Mouse (Mus musculus) CH12.LX (cell line): ENCODE data around the gene Rtn4rl1. TPM values are rescaled to one million over a fixed set of nuclear protein-coding genes. Genes with fewer than 3 reads are reported as not detected.

ENCODE experiments used
- DNase-seq: peaks from one replicate; pipeline ENCODE4 v3.0.0-alpha.2; 2013; ENCODE audit errors: extremely low read depth
- H3K27ac ChIP-seq: 2 replicates; pipeline ENCODE4 v1.5.1; 2012; ENCODE audit warnings: low read depth, mild to moderate bottlenecking, control low read depth, moderate library complexity; ENCODE audit not compliant: insufficient read depth
- H3K27me3 ChIP-seq: replicated peaks from 2 replicates; pipeline ENCODE3; 2012; ENCODE audit warnings: inconsistent platforms
- H3K36me3 ChIP-seq, 2 experiments: replicated peaks in 1 of 2; 2 replicates each; pipeline versions ENCODE3 to v1.6.1; 2012; ENCODE audit warnings: inconsistent platforms in 1 of 2, low read length in 1 of 2, mild to moderate bottlenecking in 1 of 2, mixed read lengths in 1 of 2, moderate library complexity in 1 of 2; ENCODE audit not compliant: control insufficient read depth in 1 of 2, insufficient read depth in 1 of 2
- H3K4me1 ChIP-seq, 2 experiments: 2 replicates each; pipeline ENCODE4 v1.6.1; 2012; ENCODE audit warnings: inconsistent platforms in 1 of 2, moderate library complexity in 1 of 2; ENCODE audit not compliant: insufficient read depth in 2 of 2, control insufficient read depth in 1 of 2
- H3K4me2 ChIP-seq: 2 replicates; pipeline ENCODE4 v1.6.1; 2012; ENCODE audit warnings: low read depth, mild to moderate bottlenecking, control low read depth; ENCODE audit not compliant: poor library complexity, insufficient read depth, severe bottlenecking
- H3K4me3 ChIP-seq, 3 experiments: fragments of 150-350 bp in 1 of 3; sonication (generic) in 1 of 3; replicated peaks in 1 of 3; 2 replicates each; pipeline versions ENCODE3 to v1.5.1; 2011 to 2012; ENCODE audit warnings: low read depth in 2 of 3, low read length in 2 of 3, mild to moderate bottlenecking in 2 of 3, moderate library complexity in 2 of 3, control low read depth in 1 of 3, improper control_type of control experiment in 1 of 3, inconsistent platforms in 1 of 3, mixed read lengths in 1 of 3; ENCODE audit not compliant: poor library complexity in 1 of 3
- H3K79me2 ChIP-seq: replicated peaks from 2 replicates; pipeline ENCODE4 v1.6.1; 2012; ENCODE audit warnings: mild to moderate bottlenecking, moderate library complexity; ENCODE audit not compliant: control insufficient read depth, poor library complexity, insufficient read depth, severe bottlenecking; ENCODE audit errors: extremely low read depth
- H3K9ac ChIP-seq: 2 replicates; pipeline ENCODE4 v1.6.1; 2012; ENCODE audit warnings: low read depth, mild to moderate bottlenecking, control low read depth, moderate library complexity; ENCODE audit not compliant: insufficient read depth
- H3K9me3 ChIP-seq: replicated peaks from 2 replicates; pipeline ENCODE3; 2012; ENCODE audit warnings: low read length, inconsistent platforms, mixed read lengths
- BHLHE40 ChIP-seq: IDR thresholded peaks from 2 replicates; pipeline ENCODE4 v1.6.1; 2011; ENCODE audit warnings: mild to moderate bottlenecking, low read depth, low read length, improper control_type of control experiment
- CHD1 ChIP-seq: IDR thresholded peaks from 2 replicates; pipeline ENCODE4 v1.6.1; 2012; ENCODE audit warnings: low read depth, low read length, improper control_type of control experiment, inconsistent platforms
- CTCF ChIP-seq, 2 experiments: IDR thresholded peaks in 1 of 2; conservative IDR thresholded peaks in 1 of 2; 2 replicates each; pipeline ENCODE4 v1.5.1; 2011 to 2012; ENCODE audit warnings: low read depth in 2 of 2, low read length in 2 of 2, improper control_type of control experiment in 1 of 2, inconsistent platforms in 1 of 2, mild to moderate bottlenecking in 1 of 2, moderate library complexity in 1 of 2
- ELF1 ChIP-seq: IDR thresholded peaks from 2 replicates; pipeline ENCODE4 v1.6.1; 2014; ENCODE audit warnings: low read depth, mild to moderate bottlenecking, inconsistent platforms, low read length, improper control_type of control experiment
- ETS1 ChIP-seq: conservative IDR thresholded peaks from 2 replicates; pipeline ENCODE4 v1.6.1; 2012; ENCODE audit warnings: low read depth, mild to moderate bottlenecking, inconsistent platforms, low read length, improper control_type of control experiment, moderate library complexity
- HCFC1 ChIP-seq: IDR thresholded peaks from 2 replicates; pipeline ENCODE4 v1.6.1; 2012; ENCODE audit warnings: low read depth, mild to moderate bottlenecking, inconsistent platforms, low read length, improper control_type of control experiment
- MAFK ChIP-seq: IDR thresholded peaks from 2 replicates; pipeline ENCODE4 v1.6.1; 2011; ENCODE audit warnings: low read length, improper control_type of control experiment; ENCODE audit not compliant: insufficient replicate concordance
- MAX ChIP-seq: IDR thresholded peaks from 2 replicates; pipeline ENCODE4 v1.6.1; 2011; ENCODE audit warnings: low read length, improper control_type of control experiment
- MAZ ChIP-seq: IDR thresholded peaks from 2 replicates; pipeline ENCODE4 v1.6.1; 2012; ENCODE audit warnings: low read depth, mild to moderate bottlenecking, inconsistent platforms, low read length, improper control_type of control experiment, moderate library complexity
- MXI1 ChIP-seq: IDR thresholded peaks from 2 replicates; pipeline ENCODE4 v1.6.1; 2011; ENCODE audit warnings: mild to moderate bottlenecking, low read depth, low read length, improper control_type of control experiment
- MYC ChIP-seq: IDR thresholded peaks from 2 replicates; pipeline ENCODE4 v1.6.1; 2011; ENCODE audit warnings: low read depth, mild to moderate bottlenecking, improper control_type of control experiment, low read length
- NELFE ChIP-seq: IDR thresholded peaks from 2 replicates; pipeline ENCODE4 v1.6.1; 2011; ENCODE audit warnings: low read depth, low read length, improper control_type of control experiment
- POLR2A ChIP-seq: IDR thresholded peaks from 2 replicates; pipeline ENCODE4 v1.6.1; 2011; ENCODE audit warnings: low read depth, mild to moderate bottlenecking, improper control_type of control experiment, low read length
- POLR2AphosphoS2 ChIP-seq: IDR thresholded peaks from 2 replicates; pipeline ENCODE4 v1.6.1; 2011; ENCODE audit warnings: low read depth, low read length, improper control_type of control experiment
- RAD21 ChIP-seq: IDR thresholded peaks from 2 replicates; pipeline ENCODE4 v1.6.1; 2011; ENCODE audit warnings: low read depth, mild to moderate bottlenecking, low read length, improper control_type of control experiment, moderate library complexity
- SMC3 ChIP-seq: IDR thresholded peaks from 2 replicates; pipeline ENCODE4 v1.6.1; 2011; ENCODE audit warnings: low read depth, low read length, improper control_type of control experiment
- USF2 ChIP-seq: conservative IDR thresholded peaks from 2 replicates; pipeline ENCODE4 v1.6.1; 2011; ENCODE audit warnings: low read depth, low read length, improper control_type of control experiment
- ZMIZ1 ChIP-seq: IDR thresholded peaks from 2 replicates; pipeline ENCODE4 v1.6.1; 2012; ENCODE audit warnings: low read depth, mild to moderate bottlenecking, inconsistent platforms, low read length, improper control_type of control experiment
- ZNF384 ChIP-seq: IDR thresholded peaks from 2 replicates; pipeline ENCODE4 v1.6.1; 2012; ENCODE audit warnings: low read depth, low read length, improper control_type of control experiment, inconsistent platforms
- dilution Hi-C: fragments of 300-500 bp; cut with MboI; formaldehyde crosslinking; loops from 2 replicates; pipeline ENCODE4 v1.14.3; 2020; ENCODE audit warnings: low sequenced_read_pairs; ENCODE audit not compliant: extremely low pct_unique_long_range_greater_than_20kb, extremely low pct_ligation_motif_present
- in situ Hi-C: fragments of 300-500 bp; cut with MboI; formaldehyde crosslinking; loops from 3 replicates; pipeline ENCODE4 v1.14.3; 2019; ENCODE audit warnings: low sequenced_read_pairs, low pct_ligation_motif_present, low pct_unique_long_range_greater_than_20kb, mixed read lengths
- polyA plus RNA-seq: library from polyadenylated mRNA; unstranded; fragments of >175 nt; gene quantifications from 2 replicates; pipeline ENCODE4 v1.2.1, GENCODE M21; 2012; ENCODE audit warnings: low read depth; ENCODE audit not compliant: insufficient read length
- total RNA-seq, 2 experiments: library from RNA; depleted of rRNA; stranded (reverse); fragments of 300-350 nt in 1 of 2; fragments of >200 nt in 1 of 2; gene quantifications; 2 replicates each; pipeline ENCODE4 v1.2.3; 2012 to 2014

Rtn4rl1 gene
- total and polyA plus RNA-seq, 3 experiments, result 0.04 to 0.09 TPM; not detected in 1

DNA sequence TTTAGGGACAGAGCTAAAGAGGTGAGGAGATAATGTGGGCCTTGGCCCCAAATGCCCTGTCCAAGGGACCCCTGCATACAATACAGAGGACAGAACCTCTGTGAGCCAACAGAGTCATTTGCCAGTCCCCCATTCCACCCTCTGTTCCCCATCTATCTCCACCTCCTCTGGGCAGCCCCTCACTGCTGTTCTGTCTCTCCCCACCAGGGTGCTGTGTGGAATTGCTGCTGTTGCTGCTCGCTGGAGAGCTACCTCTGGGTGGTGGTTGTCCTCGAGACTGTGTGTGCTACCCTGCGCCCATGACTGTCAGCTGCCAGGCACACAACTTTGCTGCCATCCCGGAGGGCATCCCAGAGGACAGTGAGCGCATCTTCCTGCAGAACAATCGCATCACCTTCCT is 71.0 kb downstream of the Rtn4rl1 start:
- H3K9ac ChIP-seq, result no peak overlapping the region
- H3K4me3 ChIP-seq, result no peak overlapping the region
- TF ChIP-seq MAFK (no peak), POLR2AphosphoS2 (no peak), MYC (no peak), RAD21 (peak; percentile 25), BHLHE40 (no peak), SMC3 (peak; percentile 40), CTCF (conservative IDR thresholded peaks at IDR 0.05 in 1 of 2, IDR thresholded peaks at IDR 0.05 in 1 of 2; ENCODE audit: low read depth in 2 of 2, low read length in 2 of 2) (peak in 1 of 2 experiments; percentile 51; a peak in 2 of 4 replicates), ETS1 (no peak), MXI1 (no peak), MAX (no peak)
- TF ChIP-seq, all 38 proteins: peak for 3
- H3K27ac ChIP-seq, result no peak overlapping the region
- H3K79me2 ChIP-seq, result no peaks in the 10 kb centered on the region
- H3K4me2 ChIP-seq, result no peak overlapping the region
- H3K36me3 ChIP-seq, result no peaks in the 10 kb centered on the region
- dilution Hi-C loops (no loop called here), in situ Hi-C loops (no loop called here)
- H3K9me3 ChIP-seq, result no peaks in the 10 kb centered on the region
- peaks cover 16 to 36% of the 10 kb centered on the region in 2 experiments for H3K4me1 ChIP-seq
- peaks cover 13% of the 10 kb centered on the region for H3K27me3 ChIP-seq
- DNase-seq, result no peak

DNA sequence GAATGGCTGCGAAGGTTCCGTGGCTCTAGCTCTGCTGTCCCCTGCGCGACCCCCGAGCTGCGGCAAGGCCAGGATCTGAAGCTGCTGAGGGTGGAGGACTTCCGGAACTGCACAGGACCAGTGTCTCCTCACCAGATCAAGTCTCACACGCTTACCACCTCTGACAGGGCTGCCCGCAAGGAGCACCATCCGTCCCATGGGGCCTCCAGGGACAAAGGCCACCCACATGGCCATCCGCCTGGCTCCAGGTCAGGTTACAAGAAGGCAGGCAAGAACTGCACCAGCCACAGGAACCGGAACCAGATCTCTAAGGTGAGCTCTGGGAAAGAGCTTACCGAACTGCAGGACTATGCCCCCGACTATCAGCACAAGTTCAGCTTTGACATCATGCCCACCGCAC is 72.0 kb downstream of the Rtn4rl1 start:
- H3K4me2 ChIP-seq, result no peak overlapping the region
- H3K27me3 ChIP-seq, result peaks cover 13% of the 10 kb centered on the region
- no peaks in the 10 kb centered on the region for H3K9me3 ChIP-seq
- H3K4me3 ChIP-seq, result no peak overlapping the region
- H3K36me3 ChIP-seq, result no peaks in the 10 kb centered on the region
- in situ Hi-C loops (no loop called here), dilution Hi-C loops (no loop called here)
- no peak overlapping the region for H3K9ac ChIP-seq
- no peak overlapping the region for H3K27ac ChIP-seq
- H3K4me1 ChIP-seq, result peaks cover 16 to 30% of the 10 kb centered on the region in 2 experiments
- no peak for TF ChIP-seq NELFE
- no peak for TF ChIP-seq POLR2A
- no peak for TF ChIP-seq POLR2AphosphoS2
- no peak for TF ChIP-seq RAD21
- no peak for TF ChIP-seq HCFC1
- no peak for TF ChIP-seq CHD1
- no peak for TF ChIP-seq ZNF384
- no peak for TF ChIP-seq ZMIZ1
- no peak for TF ChIP-seq BHLHE40
- TF ChIP-seq USF2, result no peak
- no peak for TF ChIP-seq MAZ
- TF ChIP-seq MXI1, result no peak
- no peak for TF ChIP-seq ELF1
- no peaks in the 10 kb centered on the region for H3K79me2 ChIP-seq
- DNase-seq, result no peak
